Mouse (Mus musculus) liver, embryonic 14.5 days (tissue): Measurements from ENCODE around the gene Lhcgr.

Source experiments
- CTCF ChIP-seq: IDR thresholded peaks from 2 replicates; pipeline ENCODE4 v1.5.1; 2016; ENCODE audit warnings: antibody characterized with exemption, low read depth, control low read depth
- EP300 ChIP-seq: IDR thresholded peaks from 2 replicates; pipeline ENCODE4 v1.6.1; 2016; ENCODE audit warnings: antibody characterized with exemption, low read depth

DNA sequence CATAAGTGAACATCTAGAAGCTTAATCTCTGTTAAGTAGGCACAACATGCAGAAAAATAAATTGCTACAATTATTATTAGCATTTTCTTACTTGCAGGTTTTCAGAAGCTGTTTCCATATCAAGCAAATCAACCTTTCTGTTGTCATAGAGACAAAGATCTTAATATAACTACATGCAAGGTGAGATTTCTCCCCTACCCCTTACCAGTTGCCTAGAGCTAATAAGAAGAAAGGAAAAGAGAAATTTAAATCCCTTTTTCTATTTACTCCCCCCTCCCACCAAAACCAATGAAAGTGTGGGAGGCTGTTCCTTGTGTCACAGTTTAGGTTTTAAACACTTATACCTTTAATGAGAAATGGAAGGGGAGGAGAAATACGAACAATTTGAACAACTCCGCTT, 3.4 kb downstream of the Lhcgr start:
- TF ChIP-seq CTCF, result no peak
- TF ChIP-seq EP300, result no peak
